8 mouse cellular contexts compared by ENCODE assay signal in genomic region chr8:9977573-9978314, GRCm38 (mm10). TPM values are rescaled to one million over a fixed set of nuclear protein-coding genes. Genes with fewer than 3 reads are reported as not detected.
DNase-seq lines count a peak whose midpoint lies in the region; ATAC-seq and TF ChIP-seq lines count a peak whose summit lies in the region.

Lig4 (minus strand) TSS chr8:9977686.
Abhd13 (plus strand) TSS chr8:9977707.

- peaks cover 0 to 21% of the 10 kb centered on the region in 2 experiments; a peak in 3 of 4 replicates for H3K4me1 ChIP-seq in MEL (ENCODE audit: control insufficient read depth in 1 of 2, insufficient read depth in 2 of 2, low read length in 2 of 2)
- peaks cover 6% of the 10 kb centered on the region; the same call in 1 of the 2 replicates for H3K4me1 ChIP-seq in cerebellum, adult 2 months (ENCODE audit: control insufficient read depth, insufficient read depth, low read length)
- H3K4me1 ChIP-seq in forebrain, postnatal 0 days (ENCODE audit: insufficient read depth): peaks cover 23% of the 10 kb centered on the region
- H3K4me1 ChIP-seq in lung, embryonic 15.5 days: peaks cover 31% of the 10 kb centered on the region

- TF ChIP-seq RAD21 in MEL (IDR thresholded peaks at IDR 0.05; ENCODE audit: low read depth, low read length): no peak

- peak; percentile 72 for ATAC-seq in forebrain, postnatal 0 days
- ATAC-seq in lung, embryonic 15.5 days (ENCODE audit: borderline replicate concordance, extremely low read depth, low FRiP score, low TSS enrichment): peak; percentile 70

- H3K9ac ChIP-seq in MEL (ENCODE audit: control insufficient read depth, low read depth, low read length, poor library complexity, severe bottlenecking): peak within 1 kb of the TSS; percentile 93
- H3K9ac ChIP-seq in forebrain, postnatal 0 days: peak within 1 kb of the TSS; percentile 88
- H3K9ac ChIP-seq in lung, embryonic 15.5 days: peak within 1 kb of the TSS; percentile 76

- under 1% methylated on average over 68 of the region's 68 CpGs for WGBS in cerebellum, adult 2 months
- WGBS in forebrain, postnatal 0 days: under 1% methylated on average over 65 of the region's 68 CpGs
- under 1% methylated on average over 68 of the region's 68 CpGs for WGBS in lung, embryonic 15.5 days

- peak within 1 kb of the TSS; percentile 76 for H3K4me2 ChIP-seq in forebrain, postnatal 0 days (ENCODE audit: low read depth)
- peak within 1 kb of the TSS; percentile 68 for H3K4me2 ChIP-seq in lung, embryonic 15.5 days

- H3K9me3 ChIP-seq in MEL (replicated peaks; ENCODE audit: insufficient read depth, low read length): no peaks in the 10 kb centered on the region
- no peaks in the 10 kb centered on the region for H3K9me3 ChIP-seq in forebrain, postnatal 0 days (ENCODE audit: low read length)
- H3K9me3 ChIP-seq in lung, embryonic 15.5 days: no peaks in the 10 kb centered on the region

- peak within 1 kb of the TSS; percentile 76 to 87 for H3K4me3 ChIP-seq in MEL (ENCODE audit: control insufficient read depth in 1 of 2, insufficient read depth in 1 of 2, low read depth in 2 of 2, low read length in 2 of 2)
- peak within 1 kb of the TSS; percentile 80 for H3K4me3 ChIP-seq in cerebellum, adult 2 months (replicated peaks; ENCODE audit: insufficient read depth, low read depth, low read length)
- H3K4me3 ChIP-seq in forebrain, postnatal 0 days (ENCODE audit: low read depth, low read length): peak within 1 kb of the TSS; percentile 92
- H3K4me3 ChIP-seq in lung, embryonic 15.5 days: peak within 1 kb of the TSS; percentile 80

- no peaks in the 10 kb centered on the region for H3K27me3 ChIP-seq in MEL (ENCODE audit: control insufficient read depth in 1 of 2, insufficient read depth in 2 of 2, low read length in 2 of 2)
- H3K27me3 ChIP-seq in cerebellum, adult 2 months (ENCODE audit: control insufficient read depth, insufficient read depth, low read length): no peaks in the 10 kb centered on the region
- no peaks in the 10 kb centered on the region for H3K27me3 ChIP-seq in forebrain, postnatal 0 days (ENCODE audit: insufficient read depth, low read length)
- no peaks in the 10 kb centered on the region for H3K27me3 ChIP-seq in lung, embryonic 15.5 days

- TF ChIP-seq CTCF in MEL (IDR thresholded peaks at IDR 0.05 in 2 of 3, conservative IDR thresholded peaks at IDR 0.05 in 1 of 3; ENCODE audit: control insufficient read depth in 1 of 3, insufficient read depth in 1 of 3, low read depth in 2 of 3, low read length in 3 of 3, poor library complexity in 1 of 3, severe bottlenecking in 1 of 3): no peak
- TF ChIP-seq CTCF in cerebellum, adult 2 months (IDR thresholded peaks at IDR 0.05; ENCODE audit: borderline replicate concordance, insufficient read depth, low read depth, low read length): no peak
- TF ChIP-seq CTCF in forebrain, postnatal 0 days (IDR thresholded peaks at IDR 0.05; ENCODE audit: low read depth): no peak

- peak; percentile 72 to 77; a peak in 3 of 4 replicates for TF ChIP-seq POLR2A in MEL (IDR thresholded peaks at IDR 0.05; ENCODE audit: control insufficient read depth in 1 of 2, insufficient read depth in 1 of 2, low read depth in 1 of 2, low read length in 2 of 2, poor library complexity in 1 of 2)
- peak; percentile 63; the same call in 1 of the 2 replicates for TF ChIP-seq POLR2A in cerebellum, adult 2 months (IDR thresholded peaks at IDR 0.05; ENCODE audit: borderline replicate concordance, insufficient read depth, low read length)

- H3K27ac ChIP-seq in MEL (ENCODE audit: control insufficient read depth, low read depth, low read length): peak within 1 kb of the TSS; percentile 91
- peak within 1 kb of the TSS; percentile 70 for H3K27ac ChIP-seq in cerebellum, adult 2 months (ENCODE audit: insufficient read depth, low read length)
- peak within 1 kb of the TSS; percentile 85 for H3K27ac ChIP-seq in forebrain, postnatal 0 days (ENCODE audit: low read depth, low read length)
- H3K27ac ChIP-seq in lung, embryonic 15.5 days: peak within 1 kb of the TSS; percentile 82

- peak; percentile 97 for DNase-seq in MEL (ENCODE audit: low read depth, low spot score)
- peak; percentile 98 to 99 for DNase-seq in cerebellum, adult 2 months
- peak; percentile 98 for DNase-seq in forebrain, postnatal 0 days
- DNase-seq in heart, postnatal 4 days: peak; percentile 99
- peak; percentile 96 to 98 for DNase-seq in layer of hippocampus, adult 8-10 months (ENCODE audit: low spot score in 2 of 2)
- peak; percentile 95 for DNase-seq in ovary, adult 18-20 months (ENCODE audit: low spot score)
- peak; percentile 99 for DNase-seq in thymus, postnatal 0 days (ENCODE audit: low spot score)

- peaks cover 49% of the 10 kb centered on the region for H3K79me2 ChIP-seq in MEL (ENCODE audit: control insufficient read depth, insufficient read depth, low read length, poor library complexity)

- peaks cover 0 to 35% of the 10 kb centered on the region in 2 experiments; a peak in 2 of 4 replicates for H3K36me3 ChIP-seq in MEL (ENCODE audit: control insufficient read depth in 1 of 2, insufficient read depth in 2 of 2, low read length in 2 of 2)
- peaks cover 6% of the 10 kb centered on the region for H3K36me3 ChIP-seq in forebrain, postnatal 0 days (ENCODE audit: insufficient read depth)
- peaks cover 3% of the 10 kb centered on the region for H3K36me3 ChIP-seq in lung, embryonic 15.5 days

- peak in 1 of 2 experiments; percentile 50; a peak in 1 of 4 replicates for TF ChIP-seq EP300 in MEL (IDR thresholded peaks at IDR 0.05; ENCODE audit: low read depth in 1 of 2, low read length in 2 of 2)

TF ChIP-seq in MEL, 35 proteins besides CTCF, POLR2A, EP300 and RAD21:
- no peak for TF ChIP-seq CHD2 (IDR thresholded peaks at IDR 0.05; ENCODE audit: low read length)
- peak; percentile 73 for TF ChIP-seq ETS1 (IDR thresholded peaks at IDR 0.05; ENCODE audit: low read depth, low read length)
- TF ChIP-seq MAX (IDR thresholded peaks at IDR 0.05; ENCODE audit: low read length): peak; percentile 79
- TF ChIP-seq RCOR1 (IDR thresholded peaks at IDR 0.05; ENCODE audit: low read depth, low read length): no peak
- peak; percentile 77; the same call in 1 of the 2 replicates for TF ChIP-seq E2F4 (IDR thresholded peaks at IDR 0.05; ENCODE audit: borderline replicate concordance, low read depth, low read length)
- peak; percentile 68 for TF ChIP-seq TBP (IDR thresholded peaks at IDR 0.05; ENCODE audit: low read depth, low read length)
- TF ChIP-seq POLR2AphosphoS5 (IDR thresholded peaks at IDR 0.05; ENCODE audit: borderline replicate concordance, low read depth, low read length): no peak
- peak; percentile 88; the same call in 1 of the 2 replicates for TF ChIP-seq MAZ (IDR thresholded peaks at IDR 0.05; ENCODE audit: low read depth, low read length)
- peak; percentile 94 for TF ChIP-seq NRF1 (IDR thresholded peaks at IDR 0.05; ENCODE audit: insufficient read depth, low read depth, low read length, poor library complexity, severe bottlenecking)
- peak; percentile 49; the same call in 1 of the 2 replicates for TF ChIP-seq ZNF384 (IDR thresholded peaks at IDR 0.05; ENCODE audit: low read depth, low read length)
- TF ChIP-seq TCF12 (IDR thresholded peaks at IDR 0.05; ENCODE audit: low read depth, low read length): peak; percentile 76
- TF ChIP-seq CHD1 (IDR thresholded peaks at IDR 0.05; ENCODE audit: low read depth, low read length): peak; percentile 28; the same call in 1 of the 2 replicates
- TF ChIP-seq MXI1 (IDR thresholded peaks at IDR 0.05; ENCODE audit: low read depth, low read length): peak; percentile 79
- TF ChIP-seq KAT2A (conservative IDR thresholded peaks at IDR 0.05; ENCODE audit: low read depth, low read length): peak; percentile 80
- TF ChIP-seq ZMIZ1 (IDR thresholded peaks at IDR 0.05; ENCODE audit: low read depth, low read length): 0 out of 2 replicates have a peak, but pooled peaks have one; percentile 49
- TF ChIP-seq ZKSCAN1 (IDR thresholded peaks at IDR 0.05; ENCODE audit: low read depth, low read length): no peak
- peak; percentile 93 for TF ChIP-seq SIN3A (IDR thresholded peaks at IDR 0.05; ENCODE audit: low read length)
- peak; percentile 85 for TF ChIP-seq ELF1 (IDR thresholded peaks at IDR 0.05; ENCODE audit: low read depth, low read length)
- peak; percentile 92 for TF ChIP-seq HCFC1 (IDR thresholded peaks at IDR 0.05; ENCODE audit: low read depth, low read length)

RNA-seq across cellular contexts. Expression of gene Lig4, which starts in this region (rescaled TPM):
- 1.5 and 1.7 TPM in 2 replicates for total RNA-seq in MEL (2012; rRNA removed)
- 1 to 10 TPM in 1 of 2 experiments, not detected in 1; 3.6 TPM for polyA plus RNA-seq in MEL (2012; ENCODE audit: insufficient read depth in 1 of 2, insufficient read length in 2 of 2, low read depth in 1 of 2, low replicate concordance in 2 of 2, missing spikeins in 1 of 2)
- polyA plus RNA-seq in cerebellum, adult 2 months (2012; rRNA removed): 5.3 and 5.6 TPM in 2 replicates
- total RNA-seq in forebrain, postnatal 0 days (2014; rRNA removed): 3.1 and 3.6 TPM in 2 replicates
- polyA plus RNA-seq in forebrain, postnatal 0 days (2015; fragmentation: Nextera tagmentation; extraction: Ambion mirVana): 4.0 and 6.4 TPM in 2 replicates
- 1 to 10 TPM; 4.8 to 6.6 TPM for total RNA-seq in heart, postnatal 4 days (2021)
- total RNA-seq in layer of hippocampus, adult 8-10 months (2022): 10 to 100 TPM; 11.1 to 12.9 (median 12.1) TPM
- 4.9 and 5.0 TPM in 2 replicates for polyA plus RNA-seq in lung, embryonic 15.5 days (2015; fragmentation: Nextera tagmentation; extraction: Ambion mirVana)
- 34.4 and 36.5 TPM in 2 replicates for polyA plus RNA-seq in thymus, postnatal 0 days (2015; fragmentation: Nextera tagmentation; extraction: Ambion mirVana)

RNA-seq across cellular contexts. Expression of gene Abhd13, which starts in this region (rescaled TPM):
- 12.7 and 15.5 TPM in 2 replicates for total RNA-seq in MEL (2012; rRNA removed)
- polyA plus RNA-seq in MEL (2012; ENCODE audit: insufficient read depth in 1 of 2, insufficient read length in 2 of 2, low read depth in 1 of 2, low replicate concordance in 2 of 2, missing spikeins in 1 of 2): 10 to 100 TPM in 1 of 2 experiments, not detected in 1; 14.0 TPM
- 14.2 and 14.5 TPM in 2 replicates for polyA plus RNA-seq in cerebellum, adult 2 months (2012; rRNA removed)
- 25.0 and 30.9 TPM in 2 replicates for total RNA-seq in forebrain, postnatal 0 days (2014; rRNA removed)
- polyA plus RNA-seq in forebrain, postnatal 0 days (2015; fragmentation: Nextera tagmentation; extraction: Ambion mirVana): 13.0 TPM in 2 replicates
- 10 to 100 TPM; 16.8 to 19.2 TPM for total RNA-seq in heart, postnatal 4 days (2021)
- total RNA-seq in layer of hippocampus, adult 8-10 months (2022): 10 to 100 TPM; 25.9 to 27.3 (median 26.9) TPM
- polyA plus RNA-seq in lung, embryonic 15.5 days (2015; fragmentation: Nextera tagmentation; extraction: Ambion mirVana): 15.9 and 17.1 TPM in 2 replicates
- polyA plus RNA-seq in thymus, postnatal 0 days (2015; fragmentation: Nextera tagmentation; extraction: Ambion mirVana): 17.9 and 19.0 TPM in 2 replicates

Comparison
In these comparisons a context has a peak if more than half of its experiments do, and no peak if none do; other contexts are left out.
1. Peak in every context shown above with its lines: DNase-seq, ATAC-seq, H3K4me3 ChIP-seq and H3K27ac ChIP-seq.